Mouse (Mus musculus) adrenal gland, adult 2 months (tissue): ENCODE results near the gene P2ry2. TPM values are rescaled to one million over a fixed set of nuclear protein-coding genes. Genes with fewer than 3 reads are reported as not detected.

Experiments used
- polyA plus RNA-seq: library from polyadenylated mRNA; depleted of rRNA; stranded (reverse); fragments of >200 nt; gene quantifications from 2 replicates; pipeline ENCODE4 v1.2.3, GENCODE M21; 2012; rRNA removed
- total RNA-seq, 2 experiments: library from RNA; stranded (reverse); gene quantifications; 2 replicates each; pipeline ENCODE4 v1.2.3; 2021

Gene P2ry2
- total and polyA plus RNA-seq, 3 experiments: 1.9 to 5.0 (median 3.8) TPM

Other genes starting within 250 kb of the P2ry2 start
- 1 to 10 TPM; 1.3 to 2.5 TPM for gene Relt, start 149.4 kb downstream of the P2ry2 start, total RNA-seq
- gene Relt, start 149.4 kb downstream of the P2ry2 start, polyA plus RNA-seq: 4.5 and 4.6 TPM in 2 replicates
- gene Arhgef17, start 80.8 kb downstream of the P2ry2 start, total RNA-seq: 10 to 100 TPM; 76.4 to 81.7 TPM
- 99.6 and 118 TPM in 2 replicates for gene Arhgef17, start 80.8 kb downstream of the P2ry2 start, polyA plus RNA-seq
- 10 to 100 TPM in 1 of 2 experiments, 1 to 10 TPM in 1; 5.3 to 12.6 TPM for gene P2ry6, start 38.2 kb downstream of the P2ry2 start, total RNA-seq
- gene P2ry6, start 38.2 kb downstream of the P2ry2 start, polyA plus RNA-seq: 32.3 and 34.3 TPM in 2 replicates
- 10 to 100 TPM; 15.3 to 25.1 TPM for gene Fchsd2, start 80.0 kb upstream of the P2ry2 start, total RNA-seq
- gene Fchsd2, start 80.0 kb upstream of the P2ry2 start, polyA plus RNA-seq: 6.3 and 8.2 TPM in 2 replicates